Mouse (Mus musculus) midbrain, embryonic 10.5 days (tissue): ENCODE measurements around the gene Thumpd1. TPM values are rescaled to one million over a fixed set of nuclear protein-coding genes. Genes with fewer than 3 reads are reported as not detected.
"Not testable (repeated sequence)": the region's sequence is repeated elsewhere in the genome, so short reads cannot be mapped to it uniquely, and the experiment has no call there.

Source experiments
- DNase-seq: peaks from one replicate; pipeline ENCODE4 v3.0.0-alpha.2; 2017; ENCODE audit warnings: low spot score
- H3K27ac ChIP-seq: fragments of 300-500 bp; sonication (generic); replicated peaks from 2 replicates; pipeline ENCODE4 v1.5.1; 2016; ENCODE audit warnings: mild to moderate bottlenecking
- H3K27me3 ChIP-seq: fragments of 300-500 bp; sonication (generic); 2 replicates; pipeline ENCODE4 v1.6.1; 2016; ENCODE audit warnings: low read depth, mild to moderate bottlenecking; ENCODE audit not compliant: poor library complexity, severe bottlenecking
- H3K36me3 ChIP-seq: fragments of 300-500 bp; sonication (generic); 2 replicates; pipeline ENCODE4 v1.6.1; 2016; ENCODE audit warnings: mild to moderate bottlenecking, moderate library complexity
- H3K4me1 ChIP-seq: fragments of 300-500 bp; sonication (generic); 2 replicates; pipeline ENCODE4 v1.6.1; 2016
- H3K4me3 ChIP-seq: fragments of 300-500 bp; sonication (generic); 2 replicates; pipeline ENCODE4 v1.5.1; 2016; ENCODE audit warnings: mild to moderate bottlenecking, moderate library complexity
- H3K9me3 ChIP-seq: fragments of 300-500 bp; sonication (generic); replicated peaks from 2 replicates; pipeline ENCODE4 v1.6.1; 2016; ENCODE audit warnings: mild to moderate bottlenecking
- WGBS: fragments of 180-500 bp; shearing (Covaris S2); methylation state at CpG from one replicate; pipeline ENCODE4 v1.1.7; 2016; 5-methylcytosine and 5-hydroxymethylcytosine counted together
- polyA plus RNA-seq: library from polyadenylated mRNA; unstranded; fragments of >200 nt; fragmentation: Nextera tagmentation; extraction: Ambion mirVana; gene quantifications from 2 replicates; pipeline ENCODE4 v1.2.1, GENCODE M21; 2016

Gene Thumpd1
- polyA plus RNA-seq = 103 TPM in 2 replicates

DNA sequence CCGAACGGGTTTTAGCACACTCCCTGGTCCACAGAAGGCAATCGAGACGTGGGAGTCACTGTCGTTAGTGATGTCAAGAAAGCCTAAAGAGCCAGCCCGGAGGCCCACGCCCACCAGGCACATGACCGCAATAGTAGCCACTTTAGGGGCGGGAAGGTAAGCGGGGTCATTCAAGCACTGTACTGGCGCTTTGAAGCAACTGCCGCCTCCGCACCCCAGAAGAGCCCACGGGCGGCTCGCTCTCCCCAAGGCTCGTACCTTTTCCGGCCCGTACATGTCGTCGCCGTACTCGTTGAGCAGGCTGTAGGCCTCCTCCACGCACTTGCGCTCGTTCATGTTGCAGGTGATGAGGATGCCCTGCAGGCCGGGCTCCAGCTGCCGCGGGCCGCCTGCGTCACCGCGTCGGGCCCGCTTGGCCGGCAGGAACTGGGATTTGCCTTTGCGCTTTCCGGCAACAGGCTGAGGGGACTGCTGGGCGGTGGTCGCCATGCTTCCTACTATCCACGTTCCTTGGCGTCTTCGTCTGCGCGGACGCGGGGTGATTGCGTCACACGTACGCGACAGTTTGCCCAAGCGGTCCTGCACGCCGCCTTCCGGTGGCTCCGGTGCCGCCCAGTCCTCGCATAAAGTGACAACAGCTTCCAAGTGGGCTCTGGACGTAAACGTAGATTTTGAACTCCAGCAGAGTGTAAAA is at the start of gene Thumpd1:
Thumpd1 (minus strand) TSS at position 546 of the 694 bp plus-strand sequence.
- peaks cover 38% of the 10 kb centered on the region for H3K36me3 ChIP-seq
- no peaks in the 10 kb centered on the region for H3K9me3 ChIP-seq
- no peaks in the 10 kb centered on the region for H3K27me3 ChIP-seq
- peak; percentile 92 for DNase-seq
- H3K4me3 ChIP-seq = peak within 1 kb of the TSS; percentile 94
- H3K4me1 ChIP-seq = peaks cover 13% of the 10 kb centered on the region
- peak within 1 kb of the TSS; percentile 93 for H3K27ac ChIP-seq
- under 1% methylated on average over 60 of the region's 60 CpGs for WGBS

DNA sequence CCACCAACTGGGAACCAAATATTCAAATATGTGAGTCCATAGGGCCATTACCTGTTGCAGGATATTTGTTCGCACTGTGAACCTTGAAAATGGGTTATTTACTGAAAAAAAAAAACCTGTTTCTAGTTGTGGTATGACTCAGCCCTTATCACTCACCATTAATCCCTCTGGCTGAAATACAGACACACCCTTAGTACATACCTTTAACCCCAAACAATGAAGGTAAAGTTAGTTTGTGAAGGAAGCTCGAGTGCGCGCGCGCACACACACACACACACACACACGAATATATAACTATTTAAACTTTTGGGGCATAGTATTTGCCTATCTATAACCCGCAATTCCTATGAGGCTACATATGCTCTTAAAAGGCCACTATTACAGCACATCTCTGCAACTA is 49.3 kb upstream of the Thumpd1 start:
- Histone ChIP-seq H3K27ac (no peak overlapping the region), H3K9me3 (no peaks in the 10 kb centered on the region), H3K4me1 (no peaks in the 10 kb centered on the region), H3K27me3 (no peaks in the 10 kb centered on the region), H3K4me3 (no peak overlapping the region), H3K36me3 (no peaks in the 10 kb centered on the region)
- DNase-seq = no peak
- 96% methylated on average over 8 of the region's 8 CpGs for WGBS

- no peaks in the 10 kb centered on the region for H3K4me1 ChIP-seq
- H3K27me3 ChIP-seq = no peaks in the 10 kb centered on the region
- H3K4me3 ChIP-seq = no peak overlapping the region
- no peaks in the 10 kb centered on the region for H3K9me3 ChIP-seq
- WGBS = 84% methylated on average over 6 of the region's 6 CpGs
- H3K27ac ChIP-seq = no peak overlapping the region
- H3K36me3 ChIP-seq = no peaks in the 10 kb centered on the region
- DNase-seq = no peak
Measured at GRCm38 (mm10) chr7:119766996-119767395, 46.4 kb upstream of the Thumpd1 start.

GRCm38 (mm10) chr7:119764377-119764776 is 43.8 kb upstream of the Thumpd1 start:
- H3K9me3 ChIP-seq = no peaks in the 10 kb centered on the region; the same call in 1 of the 2 replicates
- WGBS = 95% methylated on average over 3 of the region's 3 CpGs
- no peak for DNase-seq

DNA sequence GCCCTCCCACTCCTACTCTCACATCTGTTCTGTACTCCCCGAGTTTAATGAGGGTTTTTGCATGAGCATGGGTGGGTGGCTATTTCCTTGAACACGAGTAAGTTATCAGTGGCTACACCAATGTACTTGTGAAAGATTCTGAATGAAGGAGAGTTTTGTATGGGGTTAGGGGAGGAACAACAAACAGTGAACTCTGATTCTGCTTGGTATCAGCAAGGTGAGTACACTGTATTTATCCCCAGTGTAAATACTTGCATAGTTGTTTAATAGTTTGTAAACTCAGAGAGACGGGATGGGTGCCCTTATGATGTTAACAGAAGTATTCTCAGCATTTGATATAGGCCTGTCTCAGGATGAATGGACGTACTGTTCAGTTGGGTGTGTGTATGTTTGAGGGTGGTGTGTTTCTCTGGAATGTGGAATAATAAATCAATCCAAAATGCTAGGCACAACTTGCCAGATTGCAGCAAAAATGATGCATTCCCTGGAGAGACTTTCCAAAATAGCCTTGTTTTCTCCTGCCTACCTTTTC is 41.6 kb upstream of the Thumpd1 start:
- Histone ChIP-seq H3K27ac (no peak overlapping the region), H3K4me1 (no peaks in the 10 kb centered on the region), H3K27me3 (no peaks in the 10 kb centered on the region), H3K4me3 (no peak overlapping the region), H3K9me3 (no peaks in the 10 kb centered on the region; the same call in 1 of the 2 replicates), H3K36me3 (no peaks in the 10 kb centered on the region)
- no peak for DNase-seq
- 75% methylated on average over 4 of the region's 4 CpGs for WGBS

More at GRCm38 (mm10) chr7:119764377-119764776, 43.8 kb upstream of the Thumpd1 start:
- no peak overlapping the region for H3K4me3 ChIP-seq
- no peaks in the 10 kb centered on the region for H3K27me3 ChIP-seq
- no peak overlapping the region for H3K27ac ChIP-seq
- no peaks in the 10 kb centered on the region for H3K4me1 ChIP-seq
- no peaks in the 10 kb centered on the region for H3K36me3 ChIP-seq

DNA sequence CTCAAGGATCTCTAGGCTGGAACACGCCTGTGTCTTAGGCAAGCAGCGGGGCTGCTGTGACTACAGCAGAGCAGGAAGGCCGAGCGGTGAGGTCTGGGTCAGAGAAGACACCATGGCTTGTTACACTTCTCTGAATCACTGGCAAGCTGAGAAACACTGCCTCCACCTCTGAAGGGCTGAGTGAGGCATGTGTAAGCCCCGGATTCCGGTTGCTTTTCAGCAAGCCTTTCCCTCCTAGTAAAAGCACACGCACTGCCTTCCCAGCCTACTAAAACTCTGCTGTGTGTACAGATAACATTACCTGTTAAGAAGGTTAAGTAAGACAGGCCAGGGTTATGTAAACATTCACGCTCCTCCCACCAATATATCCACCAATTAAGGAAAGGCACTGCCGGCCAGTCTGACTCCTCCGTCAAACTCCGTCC is 39.9 kb upstream of the Thumpd1 start, which contains the start of gene Acsm3:
Acsm3 (plus strand) TSS at position 397 of the 425 bp plus-strand sequence.
- H3K27ac ChIP-seq = no peak within 1 kb of the TSS
- WGBS = 88% methylated on average over 11 of the region's 11 CpGs
- H3K36me3 ChIP-seq = no peaks in the 10 kb centered on the region
- H3K4me3 ChIP-seq = no peak within 1 kb of the TSS
- no peak for DNase-seq
- H3K4me1 ChIP-seq = no peaks in the 10 kb centered on the region
- H3K9me3 ChIP-seq = no peaks in the 10 kb centered on the region; the same call in 1 of the 2 replicates
- no peaks in the 10 kb centered on the region for H3K27me3 ChIP-seq

- Histone ChIP-seq H3K4me3 (no peak overlapping the region), H3K36me3 (no peaks in the 10 kb centered on the region), H3K9me3 (no peaks in the 10 kb centered on the region), H3K27me3 (no peaks in the 10 kb centered on the region), H3K4me1 (no peaks in the 10 kb centered on the region), H3K27ac (no peak overlapping the region)
- WGBS = 86% methylated on average over 1 of the region's 1 CpGs
- DNase-seq = no peak
Measured at GRCm38 (mm10) chr7:119753696-119754095, 33.1 kb upstream of the Thumpd1 start.

DNA sequence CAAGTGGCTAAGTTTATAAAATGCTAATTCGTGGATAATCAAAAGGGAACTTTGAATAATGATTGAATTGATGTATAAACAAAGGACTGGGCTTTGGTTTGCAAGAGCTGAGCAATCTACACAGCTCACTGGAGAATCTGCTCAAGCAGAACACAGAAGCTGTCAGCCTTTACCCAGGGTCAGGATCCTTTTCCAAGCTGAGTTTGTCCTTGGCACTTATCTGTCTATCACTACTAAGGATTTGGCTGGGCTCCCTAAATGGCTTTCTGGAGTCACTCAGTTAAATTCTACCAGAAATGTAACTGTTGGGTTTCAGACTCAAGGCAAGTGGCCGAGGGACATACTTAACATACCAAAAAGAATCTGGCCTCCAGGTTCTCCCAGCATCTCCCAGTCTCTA is 29.3 kb upstream of the Thumpd1 start:
- Histone ChIP-seq H3K27ac (no peak overlapping the region), H3K4me1 (peaks cover under 1% of the 10 kb centered on the region; the same call in 1 of the 2 replicates), H3K27me3 (no peaks in the 10 kb centered on the region), H3K36me3 (no peaks in the 10 kb centered on the region), H3K4me3 (no peak overlapping the region), H3K9me3 (no peaks in the 10 kb centered on the region)
- no peak for DNase-seq
- 73% methylated on average over 2 of the region's 2 CpGs for WGBS

- Histone ChIP-seq H3K4me1 (peaks cover 10% of the 10 kb centered on the region), H3K27ac (no peak overlapping the region), H3K27me3 (peaks cover 4% of the 10 kb centered on the region), H3K36me3 (no peaks in the 10 kb centered on the region), H3K9me3 (no peaks in the 10 kb centered on the region), H3K4me3 (no peak overlapping the region)
- WGBS = 82% methylated on average over 2 of the region's 2 CpGs
- DNase-seq = no peak
Measured at GRCm38 (mm10) chr7:119748761-119749160, 28.2 kb upstream of the Thumpd1 start.

DNA sequence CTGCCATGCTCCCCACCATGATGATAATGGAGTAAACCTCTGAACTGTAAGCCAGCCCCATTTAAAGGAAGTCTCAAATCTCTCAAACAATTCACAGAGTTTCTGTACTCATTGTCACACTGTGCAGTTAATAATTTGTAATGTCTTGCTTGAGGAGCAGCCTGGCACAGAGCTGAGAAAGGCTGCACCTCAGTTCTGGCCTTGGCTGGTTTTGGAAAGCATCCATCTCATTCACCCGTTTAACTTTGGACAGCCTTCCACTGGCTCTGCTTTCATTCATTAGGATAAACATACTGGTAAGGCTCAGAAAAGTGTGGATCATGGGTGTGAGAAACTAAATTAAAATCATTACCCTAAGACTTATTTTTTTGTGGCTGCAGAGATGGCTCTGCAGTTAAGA is 25.3 kb upstream of the Thumpd1 start:
- Histone ChIP-seq H3K36me3 (no peaks in the 10 kb centered on the region), H3K27ac (no peak overlapping the region), H3K4me1 (peaks cover 10% of the 10 kb centered on the region), H3K9me3 (no peaks in the 10 kb centered on the region), H3K4me3 (no peak overlapping the region), H3K27me3 (peaks cover 8% of the 10 kb centered on the region)
- WGBS = 90% methylated on average over 1 of the region's 1 CpGs
- no peak for DNase-seq

DNA sequence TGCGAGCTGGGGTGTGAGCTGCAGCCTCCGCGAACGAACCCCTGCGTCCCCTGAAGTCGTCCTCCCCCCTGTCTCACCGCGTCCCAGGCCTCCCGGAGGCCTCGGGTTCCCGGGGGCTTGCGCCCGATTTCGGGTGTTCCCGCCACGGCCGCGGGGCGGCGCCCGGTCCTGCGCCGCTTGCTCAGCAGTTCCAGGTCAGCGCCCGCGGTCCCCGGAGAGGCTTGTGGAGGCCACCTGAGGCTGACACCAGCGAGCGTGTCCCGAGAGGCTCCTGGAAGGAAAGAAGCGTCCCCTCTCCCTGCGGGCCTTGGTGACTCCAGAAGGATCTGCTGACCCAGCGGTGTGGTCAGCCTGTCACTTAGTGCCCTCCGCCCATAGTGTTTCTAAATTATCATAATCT is 23.7 kb upstream of the Thumpd1 start:
- H3K27me3 ChIP-seq = peaks cover 8% of the 10 kb centered on the region
- peak overlapping the region; percentile 42 for H3K4me3 ChIP-seq
- H3K9me3 ChIP-seq = no peaks in the 10 kb centered on the region
- 11% methylated on average over 34 of the region's 34 CpGs for WGBS
- peaks cover 10% of the 10 kb centered on the region for H3K4me1 ChIP-seq
- peak; percentile 57 for DNase-seq
- H3K27ac ChIP-seq = peak overlapping the region; percentile 46; the same call in 1 of the 2 replicates
- no peaks in the 10 kb centered on the region for H3K36me3 ChIP-seq

DNA sequence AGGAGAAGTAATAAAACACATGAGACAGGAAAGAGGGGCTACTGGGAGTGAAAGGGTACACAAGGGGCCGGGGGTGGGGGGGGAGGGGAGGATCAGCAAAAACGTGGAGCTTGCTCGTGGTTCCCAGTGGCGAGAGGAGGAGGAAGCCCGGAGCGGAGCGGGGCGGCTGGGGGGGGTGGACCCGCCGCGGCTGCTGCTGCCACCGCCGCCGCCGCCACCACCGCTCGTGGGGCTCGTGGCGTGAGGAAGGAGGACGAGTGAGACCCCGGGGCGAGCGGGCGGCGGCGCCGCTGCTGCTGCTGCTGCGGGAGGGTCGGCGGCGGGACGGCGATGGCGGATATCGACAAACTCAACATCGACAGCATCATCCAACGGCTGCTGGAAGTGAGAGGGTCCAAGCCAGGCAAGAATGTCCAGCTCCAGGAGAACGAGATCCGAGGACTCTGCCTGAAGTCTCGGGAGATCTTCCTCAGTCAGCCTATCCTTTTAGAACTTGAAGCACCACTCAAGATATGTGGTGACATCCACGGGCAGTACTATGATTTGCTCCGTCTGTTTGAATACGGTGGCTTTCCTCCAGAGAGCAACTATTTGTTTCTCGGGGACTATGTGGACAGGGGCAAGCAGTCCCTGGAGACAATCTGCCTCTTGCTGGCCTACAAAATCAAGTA is 19.3 kb upstream of the Thumpd1 start:
- H3K9me3 ChIP-seq, H3K27me3 ChIP-seq, H3K36me3 ChIP-seq: not testable (repeated sequence)
- DNase-seq = peak; percentile 42
- Histone ChIP-seq H3K4me3 (peak overlapping the region; percentile 51), H3K4me1 (peaks cover 17% of the 10 kb centered on the region), H3K27ac (peak overlapping the region; percentile 76)
- 4% methylated on average over 34 of the region's 44 CpGs for WGBS

- H3K27me3 ChIP-seq = peaks cover 5% of the 10 kb centered on the region
- H3K9me3 ChIP-seq = peaks cover 7% of the 10 kb centered on the region; the same call in 1 of the 2 replicates
- no peak overlapping the region for H3K4me3 ChIP-seq
- peaks cover 11% of the 10 kb centered on the region; the same call in 1 of the 2 replicates for H3K4me1 ChIP-seq
- H3K27ac ChIP-seq = no peak overlapping the region
- no peak for DNase-seq
- no peaks in the 10 kb centered on the region for H3K36me3 ChIP-seq
- WGBS = 88% methylated on average over 2 of the region's 2 CpGs
Measured at GRCm38 (mm10) chr7:119738877-119739276, 18.3 kb upstream of the Thumpd1 start.
